Mouse (Mus musculus) adrenal gland, postnatal 14 days (tissue): Measurements from ENCODE around the gene Wdr20. TPM values are rescaled to one million over a fixed set of nuclear protein-coding genes. Genes with fewer than 3 reads are reported as not detected.

Source experiments
- DNase-seq: peaks from one replicate; pipeline ENCODE4 v3.0.0; 2021; ENCODE audit warnings: mixed read lengths
- total RNA-seq: library from RNA; stranded (reverse); gene quantifications from 2 replicates; pipeline ENCODE4 v1.2.3, GENCODE M21; 2021

Wdr20 gene
- total RNA-seq, 1 experiment from 2014 or later, result 35.2 TPM

GRCm38 (mm10) chr12:110851414-110851813 lies 113.7 kb downstream of the Wdr20 start:
- DNase-seq, result peak; percentile 55

- DNase-seq, result no peak
These were observed 114.2 kb downstream of the Wdr20 start for GRCm38 (mm10) chr12:110851923-110852322.

Other genes with a start within 250 kb of the Wdr20 start
- 129 and 133 TPM in 2 replicates for gene Dync1h1, start 136.5 kb upstream of the Wdr20 start, total RNA-seq
- not detected in 2 replicates for gene 1700001K19Rik, start 55.3 kb upstream of the Wdr20 start, total RNA-seq
- gene Hsp90aa1, start 35.2 kb upstream of the Wdr20 start, total RNA-seq, result 325 and 436 TPM in 2 replicates
- 0.93 and 1.9 TPM in 2 replicates for gene Mok, start 103.0 kb downstream of the Wdr20 start, total RNA-seq
- 13.5 and 15.1 TPM in 2 replicates for gene Zfp839, start 112.3 kb downstream of the Wdr20 start, total RNA-seq
- 47.4 and 50.2 TPM in 2 replicates for gene Cinp, start 151.2 kb downstream of the Wdr20 start, total RNA-seq
- 9.1 and 10.3 TPM in 2 replicates for gene Tecpr2, start 151.3 kb downstream of the Wdr20 start, total RNA-seq
- gene Ankrd9, start 241.1 kb downstream of the Wdr20 start, total RNA-seq, result 52.5 and 55.7 TPM in 2 replicates